In the genomic region with DNA sequence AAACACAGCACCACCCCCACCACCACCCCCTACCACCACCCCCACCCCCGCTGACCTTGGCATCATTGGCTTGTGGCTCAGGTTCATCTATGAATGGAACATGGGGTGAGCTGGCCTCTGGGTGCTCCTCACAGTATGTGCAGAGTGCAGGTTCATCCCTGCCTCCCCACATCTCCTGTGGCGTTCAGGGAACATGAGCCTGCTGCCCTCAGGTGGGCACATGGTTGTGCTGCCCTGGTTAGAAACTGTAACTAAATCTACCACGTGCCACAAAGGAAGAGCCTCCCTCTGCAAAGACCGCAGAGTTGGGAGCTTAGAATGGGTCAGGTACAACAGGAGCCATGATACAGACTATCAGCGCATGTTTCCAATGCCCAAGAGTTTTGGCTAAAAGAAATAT, we compare ENCODE assay signal across 20 mouse cellular contexts. TPM values are rescaled to one million over a fixed set of nuclear protein-coding genes. Genes with fewer than 3 reads are reported as not detected.
DNase-seq lines count a peak whose midpoint lies in the region; ATAC-seq and TF ChIP-seq lines count a peak whose summit lies in the region.
"Had no signal": no experiment of that assay in that cellular context is flagged by ENCODE, and none has a peak within 500 bp of the region (broad histone marks: within the 10 kb centered on the region; RNA-seq: fewer than 3 reads in every experiment).

No protein-coding gene starts in this region.

- H3K36me3 ChIP-seq in hindbrain, postnatal 0 days (ENCODE audit: insufficient read depth, low read length), result no peaks in the 10 kb centered on the region
- no peaks in the 10 kb centered on the region for H3K36me3 ChIP-seq in hindbrain, embryonic 13.5 days
- H3K36me3 ChIP-seq in lung, embryonic 14.5 days (ENCODE audit: insufficient read depth), result no peaks in the 10 kb centered on the region
- H3K36me3 ChIP-seq in stomach, postnatal 0 days (ENCODE audit: control insufficient read depth, insufficient read depth, low read length), result no peaks in the 10 kb centered on the region
- H3K36me3 ChIP-seq: embryonic facial prominence, embryonic 13.5 days; heart, embryonic 10.5 days; heart, embryonic 15.5 days; hindbrain, embryonic 10.5 days; hindbrain, embryonic 15.5 days had no signal

- no peak overlapping the region for H3K4me3 ChIP-seq in hindbrain, postnatal 0 days (ENCODE audit: low read length)
- no peak overlapping the region for H3K4me3 ChIP-seq in hindbrain, embryonic 13.5 days
- H3K4me3 ChIP-seq in lung, embryonic 14.5 days (ENCODE audit: low read depth, low read length), result no peak overlapping the region
- no peak overlapping the region for H3K4me3 ChIP-seq in stomach, postnatal 0 days (ENCODE audit: low read depth, low read length)
- H3K4me3 ChIP-seq: embryonic facial prominence, embryonic 13.5 days; forebrain, embryonic 13.5 days; heart, embryonic 10.5 days; heart, embryonic 15.5 days; hindbrain, embryonic 10.5 days; hindbrain, embryonic 15.5 days had no signal

- ATAC-seq in hindbrain, postnatal 0 days, result no peak
- ATAC-seq in hindbrain, embryonic 13.5 days (ENCODE audit: low FRiP score), result no peak
- no peak for ATAC-seq in lung, embryonic 14.5 days (ENCODE audit: insufficient read depth)
- ATAC-seq in stomach, postnatal 0 days (ENCODE audit: low FRiP score, low TSS enrichment), result no peak
- no peak for ATAC-seq in granulocyte monocyte progenitor cell, adult 5-6 weeks (replicated peaks; ENCODE audit: poor library complexity, severe bottlenecking)
- ATAC-seq: forebrain, embryonic 13.5 days; inflammation-experienced regulatory T-cells, adult 6 months had no signal

- 79% methylated on average over 5 of the region's 5 CpGs for WGBS in hindbrain, postnatal 0 days
- 81% methylated on average over 5 of the region's 5 CpGs for WGBS in hindbrain, embryonic 13.5 days
- WGBS in lung, embryonic 14.5 days, result 77% methylated on average over 5 of the region's 5 CpGs
- 78% methylated on average over 5 of the region's 5 CpGs for WGBS in stomach, postnatal 0 days

- H3K27ac ChIP-seq in hindbrain, postnatal 0 days, result no peak overlapping the region
- no peak overlapping the region for H3K27ac ChIP-seq in hindbrain, embryonic 13.5 days
- no peak overlapping the region for H3K27ac ChIP-seq in lung, embryonic 14.5 days (ENCODE audit: low read depth)
- no peak overlapping the region for H3K27ac ChIP-seq in stomach, postnatal 0 days (replicated peaks)
- H3K27ac ChIP-seq: embryonic facial prominence, embryonic 13.5 days; forebrain, embryonic 13.5 days; heart, embryonic 10.5 days; heart, embryonic 15.5 days; hindbrain, embryonic 10.5 days; hindbrain, embryonic 15.5 days had no signal

- TF ChIP-seq CTCF in hindbrain, postnatal 0 days (IDR thresholded peaks at IDR 0.05; ENCODE audit: low read depth), result peak; percentile 48
- peak; percentile 14; the same call in 1 of the 2 replicates for TF ChIP-seq CTCF in lung, embryonic 14.5 days (IDR thresholded peaks at IDR 0.05; ENCODE audit: low read depth)
- TF ChIP-seq CTCF in stomach, postnatal 0 days (IDR thresholded peaks at IDR 0.05; ENCODE audit: low read depth), result peak; percentile 32; the same call in 1 of the 2 replicates

- no peaks in the 10 kb centered on the region for H3K27me3 ChIP-seq in hindbrain, postnatal 0 days (ENCODE audit: insufficient read depth, low read length)
- H3K27me3 ChIP-seq in hindbrain, embryonic 13.5 days, result 0 out of 2 replicates have a peak, but pooled peaks cover 3% of the 10 kb centered on the region
- H3K27me3 ChIP-seq in lung, embryonic 14.5 days (ENCODE audit: insufficient read depth, low read length), result no peaks in the 10 kb centered on the region
- peaks cover 3% of the 10 kb centered on the region; the same call in 1 of the 2 replicates for H3K27me3 ChIP-seq in stomach, postnatal 0 days (ENCODE audit: control insufficient read depth, insufficient read depth, low read length)
- H3K27me3 ChIP-seq: forebrain, embryonic 13.5 days; heart, embryonic 15.5 days; hindbrain, embryonic 15.5 days had no signal

- no peak for DNase-seq in hindbrain, postnatal 0 days (ENCODE audit: low spot score)
- no peak for DNase-seq in lung, embryonic 14.5 days
- DNase-seq in lung, postnatal 14 days, result no peak
- DNase-seq in NIH3T3 (ENCODE audit: low read depth), result peak; percentile 21
- DNase-seq in stomach, postnatal 0 days (ENCODE audit: low spot score), result no peak
- DNase-seq: adrenal gland, postnatal 14 days; cerebellum, adult 11-12 months; cerebellum, adult 9-10 months; cerebellum, postnatal 25 days; gastrocnemius, postnatal 36 days; heart, adult 18-20 months had no signal

- no peaks in the 10 kb centered on the region for H3K9me3 ChIP-seq in hindbrain, postnatal 0 days (ENCODE audit: low read length)
- no peaks in the 10 kb centered on the region for H3K9me3 ChIP-seq in hindbrain, embryonic 13.5 days
- no peaks in the 10 kb centered on the region for H3K9me3 ChIP-seq in lung, embryonic 14.5 days (ENCODE audit: low read depth, low read length)
- H3K9me3 ChIP-seq in stomach, postnatal 0 days (ENCODE audit: control insufficient read depth, low read length), result no peaks in the 10 kb centered on the region
- H3K9me3 ChIP-seq: embryonic facial prominence, embryonic 13.5 days; forebrain, embryonic 13.5 days; heart, embryonic 10.5 days; heart, embryonic 15.5 days; hindbrain, embryonic 10.5 days; hindbrain, embryonic 15.5 days had no signal

- H3K4me2 ChIP-seq in hindbrain, postnatal 0 days (ENCODE audit: low read depth, low read length), result no peak overlapping the region
- H3K4me2 ChIP-seq in hindbrain, embryonic 13.5 days, result no peak overlapping the region
- H3K4me2 ChIP-seq in lung, embryonic 14.5 days, result no peak overlapping the region
- H3K4me2 ChIP-seq in stomach, postnatal 0 days (replicated peaks; ENCODE audit: low read depth), result no peak overlapping the region
- H3K4me2 ChIP-seq: embryonic facial prominence, embryonic 13.5 days; forebrain, embryonic 13.5 days; heart, embryonic 15.5 days; hindbrain, embryonic 15.5 days had no signal

- no peak for TF ChIP-seq EP300 in stomach, postnatal 0 days (optimal IDR thresholded peaks at IDR 0.05)

- H3K9ac ChIP-seq in hindbrain, postnatal 0 days (replicated peaks; ENCODE audit: low read length), result no peak overlapping the region
- H3K9ac ChIP-seq in hindbrain, embryonic 13.5 days, result no peak overlapping the region
- no peak overlapping the region for H3K9ac ChIP-seq in lung, embryonic 14.5 days
- no peak overlapping the region for H3K9ac ChIP-seq in stomach, postnatal 0 days (ENCODE audit: low read length)
- H3K9ac ChIP-seq: embryonic facial prominence, embryonic 13.5 days; forebrain, embryonic 13.5 days; heart, embryonic 15.5 days; hindbrain, embryonic 15.5 days had no signal

- H3K4me1 ChIP-seq in hindbrain, postnatal 0 days (ENCODE audit: insufficient read depth, low read length), result no peaks in the 10 kb centered on the region
- no peaks in the 10 kb centered on the region; the same call in 1 of the 2 replicates for H3K4me1 ChIP-seq in hindbrain, embryonic 13.5 days (replicated peaks)
- H3K4me1 ChIP-seq in lung, embryonic 14.5 days (ENCODE audit: insufficient read depth), result no peaks in the 10 kb centered on the region
- no peaks in the 10 kb centered on the region for H3K4me1 ChIP-seq in stomach, postnatal 0 days (replicated peaks; ENCODE audit: control insufficient read depth, insufficient read depth)
- H3K4me1 ChIP-seq: embryonic facial prominence, embryonic 13.5 days; forebrain, embryonic 13.5 days; heart, embryonic 10.5 days; heart, embryonic 15.5 days; hindbrain, embryonic 10.5 days; hindbrain, embryonic 15.5 days had no signal

RNA-seq across cellular contexts. Expression of gene Rpl31, which starts 24.4 kb away (rescaled TPM):
- total RNA-seq in hindbrain, postnatal 0 days (2014; rRNA removed), result 207 and 299 TPM in 2 replicates
- 353 and 367 TPM in 2 replicates for polyA plus RNA-seq in hindbrain, postnatal 0 days (2015; fragmentation: Nextera tagmentation; extraction: Ambion mirVana)
- 394 and 397 TPM in 2 replicates for polyA plus RNA-seq in hindbrain, embryonic 13.5 days (2015; fragmentation: Nextera tagmentation; extraction: Ambion mirVana)
- polyA plus RNA-seq in lung, embryonic 14.5 days (2014; fragmentation: Nextera tagmentation; extraction: Ambion mirVana), result 717 and 719 TPM in 2 replicates
- 479 and 554 TPM in 2 replicates for polyA plus RNA-seq in stomach, postnatal 0 days (2015; fragmentation: Nextera tagmentation; extraction: Ambion mirVana)
- total RNA-seq in granulocyte monocyte progenitor cell, adult 5-6 weeks (2014; fragmentation: Nextera tagmentation), result 2,377 and 2,618 TPM in 2 replicates
- total RNA-seq in granulocyte monocyte progenitor cell, adult 5-6 weeks (2017), result 283 and 432 TPM in 2 replicates
